Mouse (Mus musculus): Measurements from ENCODE around the gene Slc17a4. TPM values are rescaled to one million over a fixed set of nuclear protein-coding genes. Genes with fewer than 3 reads are reported as not detected.

The Slc17a4 gene
- total RNA-seq (2021), result not detected
- long read RNA-seq, experiment 1, result 0 reads
- long read RNA-seq, experiment 2, result 0 reads

DNA sequence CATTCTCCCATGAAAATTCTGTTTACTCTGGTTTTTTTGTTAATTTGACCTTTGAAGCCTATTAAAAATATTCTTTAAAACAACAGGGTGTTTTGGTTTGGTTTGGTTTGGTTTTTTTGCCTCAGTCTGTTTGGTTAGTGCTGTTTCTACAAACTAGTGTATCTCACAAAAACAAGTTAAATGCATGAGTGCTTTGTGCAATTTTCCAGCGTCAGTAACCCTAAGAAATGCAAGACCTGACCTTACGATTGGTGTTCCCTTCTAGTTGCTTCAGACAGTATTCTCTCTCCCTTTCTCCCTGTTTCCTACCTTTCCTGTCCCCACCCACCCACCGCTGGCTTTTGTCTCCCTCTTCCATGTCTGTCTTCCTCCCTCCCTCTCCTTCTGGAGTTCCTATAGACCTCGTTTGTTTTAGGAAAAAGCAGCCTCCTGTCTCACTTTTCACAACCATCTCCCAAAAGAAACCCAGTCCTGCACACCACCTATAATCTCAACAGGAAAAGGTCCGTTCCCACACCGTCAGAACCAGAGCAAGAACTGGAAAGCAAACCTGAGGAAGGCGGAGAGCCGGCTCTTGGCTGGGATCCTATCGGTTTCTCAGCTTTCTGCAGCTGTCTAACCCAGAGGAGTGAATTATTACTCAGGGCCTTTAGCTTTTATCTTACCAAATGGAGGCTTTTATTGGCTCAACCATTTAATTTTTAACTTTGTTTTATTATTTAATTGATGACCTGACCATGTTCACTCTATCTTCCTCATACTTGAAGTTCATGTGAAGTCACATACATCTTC lies at the start of gene Slc17a4:
Gene Slc17a4, minus strand, starts transcription at position 634 of the 792 bp plus-strand sequence.
- DNase-seq, result peak in 1 of 2 experiments; percentile 9
- intact Hi-C loops (cut with DNase I), result no loop called here

GRCm38 (mm10) chr13:23959776-23960175 lies 45.0 kb upstream of the Slc17a4 start:
- intact Hi-C loops (cut with DNase I), result loop anchor here (10.0 kb wide), 1 partner anchor 125 kb away; the partner anchor contains the start of gene Slc17a3
- no peak for DNase-seq

GRCm38 (mm10) chr13:23950928-23951327 lies 36.1 kb upstream of the Slc17a4 start:
- intact Hi-C loops (cut with DNase I), result loop anchor here (10.0 kb wide), 1 partner anchor 116 kb away; the partner anchor contains the start of gene Slc17a3

DNA sequence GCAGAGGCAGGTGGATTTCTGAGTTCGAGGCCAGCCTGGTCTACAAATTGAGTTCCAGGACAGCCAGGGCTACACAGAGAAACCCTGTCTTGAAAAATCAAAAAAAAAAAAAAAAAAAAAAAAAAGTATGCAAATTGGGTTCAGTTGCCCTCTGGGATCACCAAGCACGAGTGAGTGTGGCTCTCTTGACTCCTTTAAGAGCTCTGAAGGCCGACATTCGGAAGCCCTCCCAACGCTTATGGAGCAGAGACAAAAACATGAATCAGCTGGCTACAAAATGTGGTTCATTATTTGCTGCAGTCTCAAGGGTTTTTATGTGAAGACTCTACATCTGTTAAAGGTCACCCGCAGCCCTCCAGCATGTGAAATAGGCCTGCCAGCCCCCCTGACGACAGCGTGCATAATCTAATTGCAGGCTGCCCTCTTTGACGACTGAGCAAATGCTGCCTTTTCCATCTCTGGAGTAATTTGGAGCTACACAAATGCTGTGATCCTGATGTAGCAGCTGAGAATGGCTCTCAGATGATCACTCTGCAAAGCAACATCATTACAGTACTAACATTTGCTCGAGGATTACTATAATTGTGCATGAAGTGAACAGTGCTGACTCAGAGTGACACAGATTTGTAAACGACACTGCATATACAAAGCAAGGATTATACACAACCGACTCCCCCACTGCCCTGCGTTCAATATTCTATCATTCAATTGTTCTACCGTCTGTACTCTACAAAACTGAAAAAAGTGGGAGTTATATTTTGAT lies 34.9 kb upstream of the Slc17a4 start:
- peak in 1 of 2 experiments; percentile 12 for DNase-seq
- intact Hi-C loops (cut with DNase I), result loop anchor here (10.0 kb wide), 1 partner anchor 115 kb away; the partner anchor contains the start of gene Slc17a3

More at GRCm38 (mm10) chr13:23950928-23951327, 36.1 kb upstream of the Slc17a4 start:
- DNase-seq, result no peak

- DNase-seq, result no peak
- intact Hi-C loops (cut with DNase I), result no loop called here
Measured at GRCm38 (mm10) chr13:23946254-23946653, 31.4 kb upstream of the Slc17a4 start.

- DNase-seq, result no peak
- intact Hi-C loops (cut with DNase I), result no loop called here
Measured at GRCm38 (mm10) chr13:23942861-23943260, 28.1 kb upstream of the Slc17a4 start.

GRCm38 (mm10) chr13:23940291-23940690 lies 25.5 kb upstream of the Slc17a4 start:
- intact Hi-C loops (cut with DNase I), result no loop called here
- peak in 1 of 2 experiments; percentile 8 for DNase-seq

GRCm38 (mm10) chr13:23938699-23939098 lies 23.9 kb upstream of the Slc17a4 start:
- intact Hi-C loops (cut with DNase I), result no loop called here
- peak; percentile 12 to 14 for DNase-seq

GRCm38 (mm10) chr13:23934211-23934520 lies 19.4 kb upstream of the Slc17a4 start, which contains the start of gene Hist1h2aa:
TSS of gene Hist1h2aa (plus strand) at chr13:23934462.
- intact Hi-C loops (cut with DNase I), result no loop called here
- no peak for DNase-seq

DNA sequence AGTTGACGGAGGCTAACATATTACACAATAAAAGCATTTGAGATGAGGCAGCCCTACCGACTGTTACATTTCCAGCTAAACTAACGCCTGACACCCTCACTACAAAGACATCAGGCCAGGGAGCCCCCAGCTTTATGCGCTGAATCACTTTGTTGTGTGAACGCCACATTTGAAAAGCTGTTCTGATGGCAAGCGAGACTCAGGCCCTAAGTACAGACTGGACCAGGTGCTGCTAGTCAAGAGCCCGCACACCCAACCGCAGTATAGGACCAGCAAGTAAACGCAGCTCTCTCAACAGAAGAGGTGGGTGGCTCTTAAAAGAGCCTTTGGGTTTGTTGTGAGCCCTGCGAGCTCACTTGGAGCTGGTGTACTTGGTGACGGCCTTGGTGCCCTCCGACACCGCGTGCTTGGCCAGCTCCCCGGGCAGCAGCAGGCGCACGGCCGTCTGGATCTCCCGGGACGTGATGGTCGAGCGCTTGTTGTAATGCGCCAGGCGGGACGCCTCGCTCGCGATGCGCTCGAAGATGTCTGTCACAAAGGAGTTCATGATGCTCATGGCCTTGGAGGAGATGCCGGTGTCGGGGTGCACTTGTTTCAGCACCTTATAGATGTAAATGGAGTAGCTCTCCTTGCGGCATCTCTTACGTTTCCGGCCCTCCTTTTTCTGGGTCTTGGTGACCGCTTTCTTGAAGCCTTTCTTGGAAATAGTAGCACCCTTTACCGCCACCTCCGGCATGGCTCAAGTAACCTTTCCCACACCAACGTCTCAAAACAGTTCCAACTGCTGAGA lies 18.8 kb upstream of the Slc17a4 start, which contains the start of gene Hist1h2ba:
Gene Hist1h2ba, minus strand, starts transcription at position 736 of the 790 bp plus-strand sequence.
- intact Hi-C loops (cut with DNase I), result no loop called here
- no peak for DNase-seq

DNA sequence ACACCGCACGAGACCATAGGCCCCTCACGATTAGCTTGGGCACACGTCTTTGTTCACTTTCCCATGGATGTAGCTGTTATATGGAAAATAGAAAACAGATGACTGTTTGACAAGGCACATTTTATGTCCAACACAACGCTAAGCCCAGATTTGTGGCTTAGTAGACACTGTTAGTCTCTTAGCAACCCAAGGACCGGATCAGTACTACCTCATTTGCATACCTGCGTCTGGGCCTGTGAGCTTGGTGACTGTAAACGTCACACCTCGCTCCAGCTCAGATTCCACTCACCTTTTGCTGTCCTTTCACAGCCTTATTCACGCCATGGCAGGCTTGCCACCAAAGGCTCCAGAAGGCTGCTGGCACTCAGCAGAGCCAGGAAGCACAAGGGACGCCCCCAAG lies 16.1 kb upstream of the Slc17a4 start:
- DNase-seq, result no peak
- intact Hi-C loops (cut with DNase I), result no loop called here

DNA sequence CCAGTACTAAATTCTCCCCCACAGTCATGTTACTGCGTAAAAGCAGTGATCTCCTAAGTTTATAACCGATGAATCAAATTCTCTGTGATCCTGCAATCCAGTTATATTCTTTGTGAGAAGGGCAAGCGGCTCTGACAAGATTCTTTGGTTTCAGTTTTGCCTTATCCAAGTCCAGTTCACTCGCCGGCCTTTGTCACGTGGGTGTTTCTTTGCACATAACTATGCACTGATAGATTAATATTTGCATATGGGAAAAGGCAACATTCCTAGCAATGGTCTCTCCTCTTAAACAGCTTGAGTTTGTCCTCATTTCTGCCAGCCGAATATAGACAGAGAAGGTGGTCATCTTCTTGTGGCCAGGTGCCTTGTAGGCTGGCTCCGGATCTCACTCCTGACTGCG lies 15.7 kb upstream of the Slc17a4 start:
- no peak for DNase-seq
- intact Hi-C loops (cut with DNase I), result no loop called here

DNA sequence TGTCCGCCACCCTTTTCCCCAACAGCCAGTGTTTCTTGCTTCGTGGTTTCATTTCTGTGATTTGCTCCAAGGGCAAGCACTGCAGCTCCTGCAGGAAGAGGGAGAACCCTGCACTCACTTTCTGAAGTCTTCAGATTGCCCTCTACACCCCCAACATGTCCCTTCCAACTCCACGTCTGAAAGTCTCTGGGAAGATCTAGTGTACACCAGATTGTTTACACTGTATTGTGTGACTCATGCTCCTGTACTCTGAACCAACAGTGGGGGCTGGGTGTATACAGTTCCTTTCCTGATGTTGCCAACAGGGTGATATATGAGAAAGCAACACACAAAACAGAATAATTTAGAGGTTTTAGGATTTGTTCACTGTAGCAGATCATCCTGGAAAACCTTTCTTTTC lies 13.8 kb upstream of the Slc17a4 start:
- no peak for DNase-seq
- intact Hi-C loops (cut with DNase I), result no loop called here

- intact Hi-C loops (cut with DNase I), result no loop called here
- no peak for DNase-seq
Measured at GRCm38 (mm10) chr13:23925792-23926191, 11.0 kb upstream of the Slc17a4 start.

GRCm38 (mm10) chr13:23917674-23918073 lies 2.9 kb upstream of the Slc17a4 start:
- intact Hi-C loops (cut with DNase I), result no loop called here
- no peak for DNase-seq

DNA sequence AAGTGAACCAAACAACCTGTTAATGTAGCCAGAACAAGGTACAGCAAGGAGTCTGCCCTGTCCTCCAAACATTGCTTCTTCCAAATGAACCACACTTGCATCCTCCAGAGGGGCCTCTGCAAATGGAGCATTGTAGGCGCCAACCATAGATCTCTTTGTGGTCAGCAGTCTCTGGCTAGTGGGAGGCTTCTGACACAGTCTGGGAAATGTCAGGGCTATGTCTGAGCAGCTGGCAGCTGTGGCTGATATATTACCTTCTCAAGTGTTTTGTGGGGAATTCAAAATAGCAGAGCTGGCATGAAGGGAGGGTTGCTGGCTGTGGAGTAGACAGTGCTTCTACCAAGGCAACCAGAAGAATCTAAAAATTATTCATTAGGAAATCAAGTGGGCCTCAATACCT lies 1.3 kb upstream of the Slc17a4 start:
- intact Hi-C loops (cut with DNase I), result no loop called here
- no peak for DNase-seq

GRCm38 (mm10) chr13:23913791-23914306 lies 960 bp downstream of the Slc17a4 start:
- intact Hi-C loops (cut with DNase I), result no loop called here
- DNase-seq, result peak; percentile 9 to 12

- no peak for DNase-seq
- intact Hi-C loops (cut with DNase I), result no loop called here
Measured at GRCm38 (mm10) chr13:23911335-23911734, 3.5 kb downstream of the Slc17a4 start.

DNA sequence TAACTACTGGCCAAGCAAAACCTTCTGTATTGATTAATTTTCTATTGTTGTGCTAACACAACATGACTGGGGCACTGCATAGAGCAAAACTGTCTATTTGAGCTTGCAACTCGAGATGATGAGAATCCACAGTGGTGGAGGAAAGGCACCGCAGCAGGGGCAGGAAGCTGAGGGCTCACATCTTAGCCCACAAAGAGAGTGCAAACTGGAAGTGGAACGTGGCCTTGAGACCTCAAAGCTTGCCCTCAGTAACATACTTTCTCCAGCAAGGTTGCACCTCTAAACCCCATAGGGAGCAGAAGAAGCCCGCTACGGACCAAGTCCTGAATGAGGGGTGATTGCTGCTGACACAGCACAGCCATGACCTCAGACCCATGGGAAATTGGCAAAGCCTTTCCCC lies 4.7 kb downstream of the Slc17a4 start:
- no peak for DNase-seq
- intact Hi-C loops (cut with DNase I), result no loop called here

GRCm38 (mm10) chr13:23906906-23907305 lies 7.9 kb downstream of the Slc17a4 start:
- intact Hi-C loops (cut with DNase I), result no loop called here
- no peak for DNase-seq
